Mouse (Mus musculus) CD4-positive helper T cell, adult 2 months (primary cell): ENCODE results near the gene Upk1a.

Experiments
- DNase-seq: peaks from one replicate; pipeline ENCODE4 v3.0.0-alpha.2; 2012; ENCODE audit warnings: low read depth, missing footprints, low spot score

The Upk1a gene

GRCm38 (mm10) chr7:30572969-30573368 is 39.7 kb downstream of the Upk1a start:
- no peak for DNase-seq

- no peak for DNase-seq
Observed at GRCm38 (mm10) chr7:30572389-30572788, 40.3 kb downstream of the Upk1a start.

- no peak for DNase-seq
Observed at GRCm38 (mm10) chr7:30567555-30567954, 45.1 kb downstream of the Upk1a start.

GRCm38 (mm10) chr7:30566033-30566432 is 46.6 kb downstream of the Upk1a start:
- DNase-seq, result no peak

GRCm38 (mm10) chr7:30564970-30565571 is 47.6 kb downstream of the Upk1a start, which contains the start of gene Igflr1:
TSS of gene Igflr1 (plus strand) at chr7:30565427.
- peak; percentile 69 for DNase-seq

- DNase-seq, result peak; percentile 89
Observed at GRCm38 (mm10) chr7:30563906-30564280, 48.8 kb downstream of the Upk1a start.

- peak; percentile 98 for DNase-seq
Observed at GRCm38 (mm10) chr7:30563117-30563905, 49.3 kb downstream of the Upk1a start, which contains the start of the genes U2af1l4, Gm49396 and Psenen. TSS of gene U2af1l4 (plus strand) at chr7:30563301. TSS of gene Gm49396 (plus strand) at chr7:30563344. TSS of gene Psenen (minus strand) at chr7:30563627.

GRCm38 (mm10) chr7:30562526-30563116 is 50.0 kb downstream of the Upk1a start:
- DNase-seq, result no peak

GRCm38 (mm10) chr7:30560296-30560695 is 52.4 kb downstream of the Upk1a start:
- DNase-seq, result no peak

GRCm38 (mm10) chr7:30559443-30559954 is 53.1 kb downstream of the Upk1a start, which contains the start of gene Lin37:
TSS of gene Lin37 (minus strand) at chr7:30559838.
- DNase-seq, result peak; percentile 93

GRCm38 (mm10) chr7:30558656-30559442 is 53.8 kb downstream of the Upk1a start:
- DNase-seq, result no peak

GRCm38 (mm10) chr7:30557901-30558514 is 54.6 kb downstream of the Upk1a start:
- no peak for DNase-seq

- DNase-seq, result no peak
Observed at GRCm38 (mm10) chr7:30556894-30557536, 55.6 kb downstream of the Upk1a start.

- DNase-seq, result no peak
Observed at GRCm38 (mm10) chr7:30553810-30554584, 58.6 kb downstream of the Upk1a start.
